Mouse (Mus musculus): Measurements from ENCODE around the gene Mroh8.

GRCm38 (mm10) chr2:157263832-157264231 lies 15.5 kb downstream of the Mroh8 start:
- TF ChIP-seq CTCF (IDR thresholded peaks at IDR 0.05; ENCODE audit: low read depth), result no peak
- TF ChIP-seq EP300 (IDR thresholded peaks at IDR 0.05; ENCODE audit: low read depth), result no peak
